Mouse (Mus musculus): Measurements from ENCODE around the gene Spata2.

DNA sequence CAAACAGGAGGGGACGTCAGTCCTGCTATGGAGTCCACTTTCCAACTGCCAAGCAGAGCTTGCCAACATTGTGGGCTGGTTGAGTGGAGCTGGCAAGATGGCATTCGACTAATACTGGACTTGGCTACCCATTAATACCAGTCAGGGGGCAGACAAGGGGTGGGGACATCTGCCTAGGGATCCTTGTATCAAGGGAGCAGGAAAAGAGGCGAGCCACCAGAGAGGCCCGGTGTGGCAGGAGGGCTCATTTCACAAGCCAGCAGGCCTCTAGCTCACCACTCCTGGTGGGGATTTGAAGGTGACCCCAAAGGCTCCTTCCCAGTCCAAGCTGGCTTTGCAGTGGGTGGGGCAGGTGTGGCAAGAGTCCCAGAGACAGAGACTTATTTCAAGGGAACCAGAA lies 10.0 kb downstream of the Spata2 start:
- no peak for TF ChIP-seq POLR2A (IDR thresholded peaks at IDR 0.05; ENCODE audit: insufficient read depth, low read length)
- TF ChIP-seq EP300 (IDR thresholded peaks at IDR 0.05; ENCODE audit: insufficient read depth, low read depth, low read length), result no peak
